Mouse (Mus musculus): Measurements from ENCODE around the gene Tbxas1.

DNA sequence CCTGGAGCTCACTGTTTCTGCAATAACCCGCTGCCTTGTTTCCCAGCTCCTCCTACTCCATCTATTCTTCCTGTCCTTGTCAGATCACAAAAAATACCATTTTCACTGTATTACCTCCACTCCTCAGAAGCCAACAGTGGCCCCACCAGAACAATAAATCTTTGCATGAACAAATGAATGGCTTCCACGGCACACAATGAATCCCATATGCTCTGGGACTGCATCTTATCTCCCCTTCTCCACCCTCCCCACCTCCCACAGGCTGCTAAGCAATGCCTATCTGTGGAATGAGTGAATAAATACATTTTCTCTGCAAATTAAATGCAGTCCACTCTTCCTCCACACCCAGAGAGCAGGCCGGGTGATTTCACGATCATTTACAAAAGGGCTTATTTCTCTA is 186.0 kb downstream of the Tbxas1 start:
- TF ChIP-seq CTCF (IDR thresholded peaks at IDR 0.05; ENCODE audit: low read depth, low read length) (no peak), POLR2A (IDR thresholded peaks at IDR 0.05; ENCODE audit: extremely low read depth, insufficient read depth, low read length) (no peak)
